Mouse (Mus musculus) heart, embryonic 12.5 days (tissue): ENCODE measurements around the gene Gm28038. TPM values are rescaled to one million over a fixed set of nuclear protein-coding genes. Genes with fewer than 3 reads are reported as not detected.

Experiments used
- ATAC-seq: fragments of 200-750 bp; cut with Nextera tagmentation; 2 replicates; pipeline ENCODE4 v1.8.0; 2017; ENCODE audit warnings: moderate TSS enrichment, moderate library complexity; ENCODE audit not compliant: insufficient number of reproducible peaks, low FRiP score
- H3K27ac ChIP-seq: fragments of 300-500 bp; sonication (generic); 2 replicates; pipeline ENCODE4 v1.5.1; 2016; ENCODE audit warnings: mild to moderate bottlenecking, moderate library complexity; ENCODE audit not compliant: poor library complexity, severe bottlenecking
- H3K27me3 ChIP-seq: fragments of 300-500 bp; sonication (generic); replicated peaks from 2 replicates; pipeline ENCODE4 v1.6.1; 2016; ENCODE audit warnings: mild to moderate bottlenecking, moderate library complexity
- H3K36me3 ChIP-seq: fragments of 300-500 bp; sonication (generic); 2 replicates; pipeline ENCODE4 v1.6.1; 2016; ENCODE audit warnings: mild to moderate bottlenecking, moderate library complexity
- H3K4me1 ChIP-seq: fragments of 300-500 bp; sonication (generic); replicated peaks from 2 replicates; pipeline ENCODE4 v1.6.1; 2016; ENCODE audit warnings: mild to moderate bottlenecking
- H3K4me2 ChIP-seq: fragments of 300-500 bp; sonication (generic); 2 replicates; pipeline ENCODE4 v1.6.1; 2016; ENCODE audit warnings: mild to moderate bottlenecking, moderate library complexity
- H3K4me3 ChIP-seq: fragments of 300-500 bp; sonication (generic); 2 replicates; pipeline ENCODE4 v1.5.1; 2016; ENCODE audit warnings: mild to moderate bottlenecking
- H3K9ac ChIP-seq: fragments of 300-500 bp; sonication (generic); 2 replicates; pipeline ENCODE4 v1.6.1; 2016; ENCODE audit warnings: mild to moderate bottlenecking, moderate library complexity
- H3K9me3 ChIP-seq: fragments of 300-500 bp; sonication (generic); replicated peaks from 2 replicates; pipeline ENCODE4 v1.6.1; 2016; ENCODE audit warnings: mild to moderate bottlenecking, moderate library complexity
- WGBS: fragments of 180-500 bp; shearing (Covaris S2); methylation state at CpG from one replicate; pipeline ENCODE4 v1.1.7; 2016; 5-methylcytosine and 5-hydroxymethylcytosine counted together
- polyA plus RNA-seq: library from polyadenylated mRNA; unstranded; fragments of >200 nt; fragmentation: Nextera tagmentation; extraction: Ambion mirVana; gene quantifications from 2 replicates; pipeline ENCODE4 v1.2.1, GENCODE M21; 2016

The Gm28038 gene
- polyA plus RNA-seq, 1 experiment from 2014 or later, result not detected

GRCm38 (mm10) chr2:30287027-30287373 lies 6.2 kb downstream of the Gm28038 start:
- Histone ChIP-seq H3K36me3 (peaks cover 27% of the 10 kb centered on the region), H3K4me2 (peak overlapping the region; percentile 66), H3K4me1 (peaks cover 23% of the 10 kb centered on the region), H3K27me3 (no peaks in the 10 kb centered on the region), H3K27ac (peak overlapping the region; percentile 44; the same call in 1 of the 2 replicates), H3K9me3 (0 out of 2 replicates have a peak, but pooled peaks cover 3% of the 10 kb centered on the region), H3K4me3 (peak overlapping the region; percentile 73), H3K9ac (peak overlapping the region; percentile 87)
- under 1% methylated on average over 10 of the region's 10 CpGs for WGBS
- ATAC-seq, result no peak

DNA sequence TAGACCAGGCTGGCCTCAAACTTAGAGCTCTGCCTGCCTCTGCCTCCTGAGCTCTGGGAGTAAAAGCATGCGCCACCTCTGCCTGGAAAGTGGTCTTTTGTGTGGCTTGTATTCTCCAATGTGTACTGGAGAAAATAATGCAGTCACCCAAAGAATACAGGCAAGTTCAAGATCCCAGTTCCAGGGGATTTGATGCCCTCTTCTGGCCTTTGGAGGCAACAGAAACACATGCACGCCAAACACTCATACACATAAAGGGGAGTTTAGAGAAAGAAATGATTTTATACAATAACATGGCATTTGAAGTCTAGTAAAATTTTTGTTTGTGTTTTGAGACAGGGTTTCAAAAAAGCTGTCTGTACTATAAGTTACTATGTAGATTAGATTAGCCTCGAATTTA lies 18.7 kb downstream of the Gm28038 start:
- H3K9me3 ChIP-seq, result no peaks in the 10 kb centered on the region
- ATAC-seq, result no peak
- WGBS, result 73% methylated on average over 3 of the region's 3 CpGs

DNA sequence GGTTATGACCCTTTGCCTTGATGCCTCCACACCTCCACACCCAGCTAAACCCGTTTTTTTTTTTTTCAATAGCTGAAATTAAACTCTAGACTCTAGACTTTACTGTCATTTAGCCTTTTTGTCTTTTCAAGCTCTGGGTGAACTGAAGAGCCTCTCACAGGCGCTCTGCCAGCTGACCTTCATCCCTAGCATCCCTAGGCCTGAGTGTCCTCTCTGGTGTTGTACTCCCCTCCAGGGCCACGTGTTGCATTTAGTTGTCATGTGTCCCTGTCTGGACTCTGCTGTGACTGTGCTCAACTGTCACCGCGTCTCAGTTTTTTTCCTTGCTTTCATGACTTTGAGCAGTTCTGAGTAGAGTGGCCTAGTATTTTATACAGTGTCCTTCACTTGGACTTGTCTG lies 19.1 kb downstream of the Gm28038 start:
- no peak overlapping the region for H3K27ac ChIP-seq
- ATAC-seq, result no peak
- H3K27me3 ChIP-seq, result no peaks in the 10 kb centered on the region
- no peak overlapping the region for H3K4me2 ChIP-seq
- H3K4me3 ChIP-seq, result no peak overlapping the region
- peaks cover 81% of the 10 kb centered on the region for H3K36me3 ChIP-seq
- no peak overlapping the region for H3K9ac ChIP-seq
- WGBS, result 87% methylated on average over 5 of the region's 5 CpGs
- H3K4me1 ChIP-seq, result peaks cover 3% of the 10 kb centered on the region; the same call in 1 of the 2 replicates
- H3K9me3 ChIP-seq, result no peaks in the 10 kb centered on the region

More for the DNA sequence above, 18.7 kb downstream of the Gm28038 start:
- Histone ChIP-seq H3K27me3 (no peaks in the 10 kb centered on the region), H3K27ac (no peak overlapping the region), H3K4me3 (no peak overlapping the region), H3K36me3 (peaks cover 76% of the 10 kb centered on the region), H3K4me1 (peaks cover 7% of the 10 kb centered on the region; the same call in 1 of the 2 replicates), H3K4me2 (no peak overlapping the region), H3K9ac (no peak overlapping the region)

GRCm38 (mm10) chr2:30306087-30306486 lies 25.2 kb downstream of the Gm28038 start:
- Histone ChIP-seq H3K4me3 (no peak overlapping the region), H3K4me2 (no peak overlapping the region), H3K4me1 (no peaks in the 10 kb centered on the region), H3K27me3 (no peaks in the 10 kb centered on the region), H3K9me3 (no peaks in the 10 kb centered on the region), H3K36me3 (peaks cover 99% of the 10 kb centered on the region), H3K9ac (no peak overlapping the region), H3K27ac (no peak overlapping the region)
- ATAC-seq, result no peak
- WGBS, result 90% methylated on average over 7 of the region's 7 CpGs

DNA sequence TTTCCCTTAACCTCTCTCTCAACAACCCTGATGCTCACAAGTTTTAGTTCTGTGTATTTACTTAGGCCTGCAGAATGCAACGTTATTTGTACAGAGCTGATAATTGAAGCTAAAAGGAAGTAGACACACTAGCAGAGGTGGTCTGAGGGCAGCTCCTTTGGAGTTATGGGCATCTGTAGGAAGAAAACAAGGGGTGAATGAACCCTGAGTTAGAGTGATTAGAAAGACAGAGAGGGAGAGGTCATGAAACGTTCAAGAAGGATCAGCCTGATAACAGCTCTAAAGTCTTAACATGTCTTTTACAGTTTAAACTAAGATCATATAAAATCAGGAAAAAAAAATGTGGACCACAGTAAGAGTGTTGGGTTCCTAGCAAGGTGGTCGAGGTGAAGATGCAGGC lies 28.5 kb downstream of the Gm28038 start:
- ATAC-seq, result no peak
- H3K4me3 ChIP-seq, result no peak overlapping the region
- no peaks in the 10 kb centered on the region for H3K9me3 ChIP-seq
- whole genome bisulfite sequencing, result 74% methylated on average over 3 of the region's 3 CpGs
- H3K9ac ChIP-seq, result no peak overlapping the region
- H3K27me3 ChIP-seq, result no peaks in the 10 kb centered on the region
- H3K4me2 ChIP-seq, result no peak overlapping the region
- no peak overlapping the region for H3K27ac ChIP-seq
- H3K36me3 ChIP-seq, result peaks cover 98% of the 10 kb centered on the region
- H3K4me1 ChIP-seq, result no peaks in the 10 kb centered on the region

DNA sequence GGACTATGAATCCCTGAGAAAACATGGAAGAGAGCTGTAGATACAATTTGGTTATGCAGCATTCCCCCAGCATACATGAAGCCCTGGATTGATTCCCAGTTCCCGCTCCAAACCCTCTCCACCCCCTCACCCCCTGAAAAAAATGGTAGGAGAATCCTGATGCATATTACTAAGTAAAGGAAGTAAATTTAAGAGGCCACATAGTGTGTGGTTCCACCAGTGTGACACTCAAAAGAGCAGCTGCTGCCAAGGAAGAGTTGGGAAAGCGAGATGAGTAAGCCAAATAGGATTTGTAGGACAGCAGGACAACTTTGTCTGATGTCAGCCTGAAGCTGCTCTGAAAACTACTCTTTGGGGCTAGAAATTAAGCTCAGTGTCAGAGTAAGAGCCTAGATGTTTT lies 30.6 kb downstream of the Gm28038 start:
- Histone ChIP-seq H3K27me3 (no peaks in the 10 kb centered on the region), H3K36me3 (peaks cover 97% of the 10 kb centered on the region), H3K9me3 (no peaks in the 10 kb centered on the region), H3K27ac (no peak overlapping the region), H3K4me1 (no peaks in the 10 kb centered on the region), H3K4me2 (no peak overlapping the region), H3K9ac (no peak overlapping the region), H3K4me3 (no peak overlapping the region)
- 91% methylated on average over 2 of the region's 2 CpGs for WGBS
- no peak for ATAC-seq

DNA sequence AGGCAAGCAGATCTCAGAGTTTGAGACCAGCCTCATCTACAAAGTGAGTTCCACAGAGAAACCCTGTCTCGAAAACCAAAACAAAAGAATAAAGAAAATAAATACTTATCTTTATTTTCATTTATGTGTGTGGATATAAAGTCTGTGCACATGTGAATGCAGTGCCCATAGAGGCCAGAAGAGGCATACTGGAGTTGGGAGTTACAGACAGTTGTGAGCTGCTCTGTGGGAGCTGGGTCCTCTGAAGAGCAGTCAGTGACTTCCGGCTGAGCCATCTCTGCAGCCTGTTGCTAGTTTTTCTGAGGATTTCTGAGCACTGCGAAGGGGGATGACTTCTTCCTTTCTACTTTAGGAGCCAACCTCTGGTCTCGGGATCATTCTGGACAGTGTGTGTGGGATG lies 35.3 kb downstream of the Gm28038 start:
- no peak overlapping the region for H3K4me2 ChIP-seq
- no peaks in the 10 kb centered on the region for H3K4me1 ChIP-seq
- H3K9ac ChIP-seq, result no peak overlapping the region
- H3K27me3 ChIP-seq, result no peaks in the 10 kb centered on the region
- H3K9me3 ChIP-seq, result no peaks in the 10 kb centered on the region
- peaks cover 90% of the 10 kb centered on the region for H3K36me3 ChIP-seq
- no peak for ATAC-seq
- H3K4me3 ChIP-seq, result no peak overlapping the region
- H3K27ac ChIP-seq, result no peak overlapping the region
- 92% methylated on average over 4 of the region's 4 CpGs for WGBS

DNA sequence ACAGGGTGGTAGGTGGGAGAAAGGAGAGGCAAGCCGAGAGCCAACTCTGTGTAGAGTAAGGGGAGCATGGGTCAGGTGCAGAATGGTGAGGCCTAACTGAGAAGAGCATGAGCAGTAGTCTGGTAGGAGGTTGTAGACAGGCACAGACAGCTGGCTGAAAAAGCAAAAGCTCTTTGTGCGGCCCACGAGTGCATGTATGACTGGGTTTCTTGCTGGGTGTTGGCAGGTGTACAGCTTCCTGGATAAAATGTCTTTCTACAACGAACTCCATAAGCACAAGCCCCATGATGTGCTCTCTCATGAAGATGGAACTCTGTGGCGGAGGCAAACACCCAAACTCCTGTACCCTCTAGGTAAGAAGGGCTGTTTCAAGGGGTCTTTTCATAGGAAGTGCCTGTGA lies 36.1 kb downstream of the Gm28038 start:
- ATAC-seq, result no peak
- Histone ChIP-seq H3K9me3 (no peaks in the 10 kb centered on the region), H3K27me3 (no peaks in the 10 kb centered on the region), H3K4me2 (no peak overlapping the region), H3K4me1 (no peaks in the 10 kb centered on the region), H3K4me3 (no peak overlapping the region), H3K36me3 (peaks cover 92% of the 10 kb centered on the region), H3K27ac (no peak overlapping the region), H3K9ac (no peak overlapping the region)
- WGBS, result 92% methylated on average over 5 of the region's 5 CpGs

- no peak overlapping the region for H3K4me2 ChIP-seq
- H3K36me3 ChIP-seq, result peaks cover 92% of the 10 kb centered on the region
- H3K9ac ChIP-seq, result no peak overlapping the region
- H3K4me1 ChIP-seq, result no peaks in the 10 kb centered on the region
- H3K4me3 ChIP-seq, result no peak overlapping the region
- no peaks in the 10 kb centered on the region for H3K9me3 ChIP-seq
- no peaks in the 10 kb centered on the region for H3K27me3 ChIP-seq
- WGBS, result 82% methylated on average over 4 of the region's 4 CpGs
- no peak overlapping the region for H3K27ac ChIP-seq
- no peak for ATAC-seq
Measured at GRCm38 (mm10) chr2:30319260-30319659, 38.4 kb downstream of the Gm28038 start.

GRCm38 (mm10) chr2:30323111-30323510 lies 42.3 kb downstream of the Gm28038 start:
- Histone ChIP-seq H3K4me1 (no peaks in the 10 kb centered on the region), H3K9ac (no peak overlapping the region), H3K27me3 (no peaks in the 10 kb centered on the region), H3K9me3 (no peaks in the 10 kb centered on the region), H3K4me3 (no peak overlapping the region), H3K27ac (no peak overlapping the region), H3K4me2 (no peak overlapping the region), H3K36me3 (peaks cover 91% of the 10 kb centered on the region)
- ATAC-seq, result no peak
- WGBS, result 89% methylated on average over 7 of the region's 7 CpGs

- peaks cover 96% of the 10 kb centered on the region for H3K36me3 ChIP-seq
- H3K9me3 ChIP-seq, result no peaks in the 10 kb centered on the region
- no peak overlapping the region for H3K27ac ChIP-seq
- H3K4me3 ChIP-seq, result no peak overlapping the region
- no peak for ATAC-seq
- H3K4me2 ChIP-seq, result no peak overlapping the region
- H3K9ac ChIP-seq, result no peak overlapping the region
- WGBS, result 92% methylated on average over 5 of the region's 5 CpGs
- no peaks in the 10 kb centered on the region for H3K27me3 ChIP-seq
- H3K4me1 ChIP-seq, result no peaks in the 10 kb centered on the region
Measured at GRCm38 (mm10) chr2:30325296-30325695, 44.5 kb downstream of the Gm28038 start.

DNA sequence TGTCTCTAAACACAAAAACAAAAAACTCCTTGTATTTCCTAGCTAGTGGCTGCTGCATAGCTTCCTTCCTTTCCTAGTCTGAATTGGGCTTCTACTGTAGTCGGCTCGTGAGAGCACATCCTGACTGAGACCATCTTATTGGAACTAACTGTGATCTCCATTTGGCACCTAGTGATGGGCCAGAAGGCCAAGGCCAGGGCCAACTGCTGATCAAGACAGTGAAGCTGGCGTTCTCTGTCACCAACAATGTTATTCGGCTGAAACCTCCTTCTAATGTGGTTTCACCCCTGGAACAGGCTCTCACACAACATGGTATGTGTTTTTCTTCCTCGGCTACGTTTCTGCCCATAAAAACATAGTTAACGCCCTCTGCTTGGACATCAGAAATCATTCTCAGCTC lies 46.4 kb downstream of the Gm28038 start:
- Histone ChIP-seq H3K4me2 (no peak overlapping the region), H3K4me3 (no peak overlapping the region), H3K9ac (no peak overlapping the region), H3K36me3 (peaks cover 97% of the 10 kb centered on the region), H3K27me3 (no peaks in the 10 kb centered on the region), H3K27ac (no peak overlapping the region), H3K9me3 (no peaks in the 10 kb centered on the region), H3K4me1 (no peaks in the 10 kb centered on the region)
- WGBS, result 86% methylated on average over 7 of the region's 7 CpGs
- no peak for ATAC-seq
